Mouse (Mus musculus) lung, postnatal 4 days (tissue): ENCODE data around the gene Capza1.
A peak's percentile ranks its signal among the peaks of the same experiment; 100 is the strongest.

Source experiments
- DNase-seq, 2 experiments: peaks; one replicate each; pipeline ENCODE4 v3.0.0; 2021

The Capza1 gene

GRCm38 (mm10) chr3:104788075-104788474 is 76.2 kb downstream of the Capza1 start, which contains the start of gene Rhoc:
TSS of gene Rhoc (plus strand) at chr3:104788375.
- DNase-seq = no peak

- no peak for DNase-seq
Measured at GRCm38 (mm10) chr3:104785284-104785683, 79.0 kb downstream of the Capza1 start.

GRCm38 (mm10) chr3:104783971-104784500 is 80.3 kb downstream of the Capza1 start:
- peak; percentile 55 to 65 for DNase-seq

- peak; percentile 59 to 76 for DNase-seq
Measured at GRCm38 (mm10) chr3:104782061-104782681, 82.1 kb downstream of the Capza1 start.

- DNase-seq = peak; percentile 49 to 50
Measured at GRCm38 (mm10) chr3:104781471-104781903, 82.8 kb downstream of the Capza1 start, which contains the start of gene Fam19a3. TSS of gene Fam19a3 (minus strand) at chr3:104781840.

GRCm38 (mm10) chr3:104780561-104781420 is 83.5 kb downstream of the Capza1 start, which contains the start of gene Ppm1j:
TSS of gene Ppm1j (plus strand) at chr3:104781056.
- peak; percentile 84 for DNase-seq

- peak; percentile 56 to 80 for DNase-seq
Measured at GRCm38 (mm10) chr3:104779949-104780348, 84.4 kb downstream of the Capza1 start.

- peak in 1 of 2 experiments; percentile 39 for DNase-seq
Measured at GRCm38 (mm10) chr3:104777342-104777741, 87.0 kb downstream of the Capza1 start.

- DNase-seq = no peak
Measured at GRCm38 (mm10) chr3:104773301-104773700, 91.0 kb downstream of the Capza1 start.
